Mouse (Mus musculus): Measurements from ENCODE around the gene A730009L09Rik. TPM values are rescaled to one million over a fixed set of nuclear protein-coding genes. Genes with fewer than 3 reads are reported as not detected.

Gene A730009L09Rik
- polyA plus RNA-seq, 1 experiment = not detected

DNA sequence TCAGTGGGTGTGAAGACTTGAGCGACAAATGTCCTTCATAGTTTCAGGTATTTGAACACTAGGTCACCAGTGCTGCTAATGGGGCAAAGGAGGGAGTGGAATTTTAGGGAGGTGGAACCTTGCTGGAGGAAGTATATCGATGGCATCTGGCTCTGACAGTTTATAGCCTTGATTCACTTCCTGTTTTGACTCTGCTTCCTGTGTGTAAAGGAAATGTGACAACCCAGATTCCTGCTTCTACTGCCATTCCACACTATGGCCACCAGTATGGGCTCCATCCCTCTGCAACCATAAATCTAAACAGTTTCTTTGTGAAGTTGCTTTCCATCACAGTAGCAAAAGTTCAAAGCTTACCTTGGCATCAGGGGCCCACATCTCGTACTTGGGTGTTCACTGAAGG lies 17.9 kb downstream of the A730009L09Rik start:
- Histone ChIP-seq H3K27ac (replicated peaks; ENCODE audit: low read depth, low read length) (no peak overlapping the region), H3K4me3 (ENCODE audit: insufficient read depth, low read depth, low read length) (no peak overlapping the region), H3K4me1 (ENCODE audit: control insufficient read depth, insufficient read depth, insufficient read length, low read length) (no peaks in the 10 kb centered on the region)

DNA sequence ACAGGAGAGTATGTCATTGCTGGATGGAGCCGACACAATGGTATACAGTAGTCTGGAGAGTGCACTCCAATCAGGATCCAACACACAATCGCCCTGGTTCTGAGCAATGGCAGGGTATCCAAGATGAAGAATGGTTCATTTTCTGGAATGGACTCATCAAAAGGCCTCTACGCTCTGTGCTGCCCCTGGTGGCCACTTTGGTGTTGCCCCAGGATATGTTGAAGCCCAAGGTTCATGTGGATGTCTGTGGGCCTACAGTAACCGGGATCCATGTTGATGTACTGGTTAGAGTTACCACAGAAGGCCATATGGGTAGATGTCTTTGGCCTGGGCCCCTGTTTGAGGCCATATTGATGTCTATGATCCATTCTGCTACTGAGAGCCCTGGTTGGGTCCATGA lies 31.1 kb downstream of the A730009L09Rik start:
- Histone ChIP-seq H3K4me1 (ENCODE audit: control insufficient read depth, insufficient read depth, insufficient read length, low read length) (no peaks in the 10 kb centered on the region), H3K4me3 (ENCODE audit: insufficient read depth, low read depth, low read length) (no peak overlapping the region), H3K27ac (replicated peaks; ENCODE audit: low read depth, low read length) (no peak overlapping the region)

DNA sequence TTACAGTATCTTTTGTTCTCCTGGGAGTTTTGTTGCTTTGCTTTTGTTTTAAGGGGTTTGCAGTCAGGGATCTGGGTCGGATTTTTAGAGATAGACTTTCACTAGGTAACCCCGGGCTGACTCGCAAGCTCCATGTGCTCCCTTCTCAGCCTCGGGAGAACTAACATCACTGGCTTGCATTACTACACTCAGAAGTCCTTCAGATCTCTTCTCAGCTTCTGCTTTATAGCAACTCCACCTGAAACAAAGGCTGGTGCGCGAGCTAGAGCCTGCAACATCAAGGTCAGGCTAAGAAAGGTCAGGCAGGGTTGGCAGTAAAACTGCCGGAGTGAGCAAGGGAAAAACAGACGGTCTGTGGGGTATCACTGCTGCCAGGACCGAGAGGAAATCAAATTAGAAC lies 34.2 kb downstream of the A730009L09Rik start:
- Histone ChIP-seq H3K4me1 (ENCODE audit: control insufficient read depth, insufficient read depth, insufficient read length, low read length) (no peaks in the 10 kb centered on the region), H3K4me3 (ENCODE audit: insufficient read depth, low read depth, low read length) (no peak overlapping the region), H3K27ac (replicated peaks; ENCODE audit: low read depth, low read length) (no peak overlapping the region)

DNA sequence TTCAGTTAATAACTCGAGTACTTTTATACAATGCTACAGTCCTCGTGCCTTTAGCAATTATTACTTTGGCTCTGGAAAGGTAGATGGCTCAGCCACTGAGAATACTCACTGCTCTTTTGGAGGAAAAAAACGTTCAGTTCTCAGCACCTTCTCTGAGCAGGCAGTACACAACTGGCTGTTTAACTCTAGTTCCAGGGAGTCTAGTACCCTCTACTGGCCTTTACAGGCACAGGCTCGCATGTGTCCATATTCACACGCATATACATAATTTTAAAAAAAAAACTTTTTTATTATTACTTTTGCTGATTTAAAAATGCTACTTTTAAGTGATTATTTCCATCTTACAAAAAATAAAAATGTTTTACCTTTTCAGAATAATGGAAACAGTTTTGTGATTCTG lies 35.5 kb downstream of the A730009L09Rik start:
- H3K4me3 ChIP-seq (ENCODE audit: insufficient read depth, low read depth, low read length) = no peak overlapping the region

DNA sequence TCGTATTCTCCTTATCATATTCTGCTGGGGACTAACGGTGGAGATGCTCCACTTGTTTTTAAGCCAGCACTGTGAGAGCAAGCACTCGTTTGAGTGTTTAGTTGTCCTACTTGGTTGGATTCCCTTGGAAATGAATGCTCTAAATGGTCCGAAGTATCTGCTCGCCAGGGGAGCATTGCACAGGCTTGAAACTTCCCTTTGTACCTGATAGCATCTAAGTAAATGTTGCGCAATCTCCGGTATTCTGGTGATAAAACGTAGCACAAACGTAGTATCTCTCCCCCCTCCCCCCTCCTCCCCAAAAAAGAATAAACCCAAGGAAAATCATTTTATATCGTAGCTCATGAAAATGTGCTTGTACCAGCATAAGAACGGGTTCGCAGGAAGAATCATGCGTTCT lies 39.1 kb downstream of the A730009L09Rik start:
- Histone ChIP-seq H3K4me3 (ENCODE audit: insufficient read depth, low read depth, low read length) (no peak overlapping the region), H3K4me1 (ENCODE audit: control insufficient read depth, insufficient read depth, insufficient read length, low read length) (no peaks in the 10 kb centered on the region), H3K27ac (replicated peaks; ENCODE audit: low read depth, low read length) (no peak overlapping the region)

More for the DNA sequence above, 35.5 kb downstream of the A730009L09Rik start:
- Histone ChIP-seq H3K4me1 (ENCODE audit: control insufficient read depth, insufficient read depth, insufficient read length, low read length) (no peaks in the 10 kb centered on the region), H3K27ac (replicated peaks; ENCODE audit: low read depth, low read length) (no peak overlapping the region)

DNA sequence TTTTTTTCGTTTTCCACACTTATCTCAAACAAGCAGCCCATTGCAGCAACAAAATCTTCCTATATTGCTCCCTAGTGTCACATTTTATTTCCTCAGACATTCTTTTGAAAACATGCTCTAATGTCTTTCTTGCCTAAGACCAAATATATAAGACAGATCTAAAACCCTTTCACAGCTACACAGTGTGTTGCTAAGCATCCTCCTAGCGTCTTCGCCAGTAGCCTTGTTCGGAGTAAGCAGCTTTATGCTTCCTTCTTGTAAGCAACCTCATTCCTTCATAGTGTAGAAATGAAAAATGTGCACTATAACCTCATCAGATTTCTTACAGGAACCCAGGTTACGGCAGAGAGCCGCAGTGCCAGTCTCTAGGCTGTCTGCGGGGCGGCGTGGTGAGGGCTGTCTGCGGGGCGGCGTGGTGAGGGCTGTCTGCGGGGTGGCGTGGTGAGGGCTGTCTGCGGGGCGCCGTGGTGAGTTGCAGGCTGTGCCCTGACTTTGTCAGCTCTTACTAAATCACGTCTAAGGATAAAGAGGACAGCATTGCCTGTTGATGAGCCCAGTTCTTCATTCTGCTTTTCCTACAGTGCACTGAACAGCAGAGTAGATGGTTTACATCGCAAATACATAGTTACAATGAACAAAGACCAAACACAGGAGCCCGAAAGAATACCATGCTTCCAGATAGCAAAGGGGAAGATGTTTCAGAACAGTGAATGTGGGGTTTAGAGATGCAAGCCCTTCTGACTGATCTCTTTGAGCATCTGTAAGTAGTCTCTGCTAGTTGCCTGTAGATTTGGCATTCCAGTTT lies 43.4 kb downstream of the A730009L09Rik start:
- H3K4me3 ChIP-seq (ENCODE audit: insufficient read depth, low read depth, low read length) = no peak overlapping the region

DNA sequence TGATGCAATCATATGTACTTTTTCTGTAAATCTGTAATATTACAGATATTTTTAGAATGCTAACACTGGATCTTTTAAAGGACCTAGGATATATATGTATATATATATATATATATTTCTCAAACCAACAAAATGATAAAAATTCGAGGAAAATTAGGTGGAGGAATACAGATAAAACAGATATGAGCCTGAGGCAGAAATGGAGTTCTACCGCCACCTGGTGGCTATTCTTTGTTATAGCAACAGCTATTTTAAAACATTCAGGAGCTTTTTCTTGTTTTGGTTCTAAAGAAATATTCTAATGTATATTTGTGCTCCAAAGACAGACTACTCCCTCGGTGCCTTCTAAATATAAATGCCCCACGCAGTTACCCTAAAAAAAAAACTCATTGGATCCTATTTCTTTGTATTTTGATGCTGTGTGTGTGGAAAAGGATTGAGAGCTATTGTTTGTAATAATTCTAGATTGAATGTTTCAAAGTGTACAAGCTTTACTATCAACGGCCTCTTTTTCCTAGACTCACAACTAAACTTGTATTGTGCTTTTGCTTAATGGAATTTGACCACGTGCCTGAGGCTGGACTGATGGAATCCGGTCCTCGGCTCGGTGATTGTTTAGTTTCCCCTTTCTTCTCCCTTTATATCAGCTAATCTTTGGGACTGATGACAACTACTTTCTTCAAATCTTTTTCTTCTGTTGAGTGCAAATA lies 44.8 kb downstream of the A730009L09Rik start:
- Histone ChIP-seq H3K4me3 (ENCODE audit: insufficient read depth, low read depth, low read length) (no peak overlapping the region), H3K4me1 (ENCODE audit: control insufficient read depth, insufficient read depth, insufficient read length, low read length) (no peaks in the 10 kb centered on the region), H3K27ac (replicated peaks; ENCODE audit: low read depth, low read length) (no peak overlapping the region)

More for the DNA sequence above, 43.4 kb downstream of the A730009L09Rik start:
- Histone ChIP-seq H3K27ac (replicated peaks; ENCODE audit: low read depth, low read length) (no peak overlapping the region), H3K4me1 (ENCODE audit: control insufficient read depth, insufficient read depth, insufficient read length, low read length) (no peaks in the 10 kb centered on the region)

DNA sequence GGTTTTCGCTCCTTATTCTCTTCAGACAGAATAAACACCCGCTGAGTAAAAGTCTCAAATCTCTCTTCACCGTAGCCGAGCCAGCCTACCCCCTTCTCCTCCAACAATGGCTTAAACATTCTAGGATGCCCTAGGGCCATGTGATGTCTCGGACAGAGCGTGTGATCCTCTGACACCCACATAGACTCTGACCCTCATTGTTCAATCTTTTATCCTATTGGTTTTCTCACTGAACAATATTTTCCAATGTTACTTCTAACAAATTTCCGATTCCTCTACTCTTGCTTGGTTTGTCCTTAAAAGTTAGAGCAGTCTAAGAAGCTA lies 45.3 kb downstream of the A730009L09Rik start:
- Histone ChIP-seq H3K4me3 (ENCODE audit: insufficient read depth, low read depth, low read length) (no peak overlapping the region), H3K4me1 (ENCODE audit: control insufficient read depth, insufficient read depth, insufficient read length, low read length) (no peaks in the 10 kb centered on the region)

More for the DNA sequence above, 45.3 kb downstream of the A730009L09Rik start:
- no peak overlapping the region for H3K27ac ChIP-seq (replicated peaks; ENCODE audit: low read depth, low read length)

Other genes with a start within 250 kb of the A730009L09Rik start
- 79.8 and 83.8 TPM in 2 replicates for gene Mrpl39, start 220.6 kb downstream of the A730009L09Rik start, polyA plus RNA-seq (2012; ENCODE audit: insufficient read depth, insufficient read length, missing spikeins)

Measured in brown adipose tissue, adult 24 weeks (tissue).